Mouse (Mus musculus) liver, embryonic 15.5 days (tissue): ENCODE data around the gene Itga7. TPM values are rescaled to one million over a fixed set of nuclear protein-coding genes. Genes with fewer than 3 reads are reported as not detected.

Experiments
- ATAC-seq: fragments of 200-750 bp; cut with Nextera tagmentation; 2 replicates; pipeline ENCODE4 v1.8.0; 2017; ENCODE audit warnings: moderate number of reproducible peaks, mild to moderate bottlenecking, moderate library complexity; ENCODE audit not compliant: insufficient read depth
- H3K27ac ChIP-seq: fragments of 300-500 bp; sonication (generic); replicated peaks from 2 replicates; pipeline ENCODE4 v1.5.1; 2015; ENCODE audit warnings: mild to moderate bottlenecking, inconsistent platforms
- H3K27me3 ChIP-seq: fragments of 300-500 bp; sonication (generic); 2 replicates; pipeline ENCODE4 v1.6.1; 2015; ENCODE audit warnings: mild to moderate bottlenecking, inconsistent platforms
- H3K36me3 ChIP-seq: fragments of 300-500 bp; sonication (generic); replicated peaks from 2 replicates; pipeline ENCODE4 v1.6.1; 2015; ENCODE audit warnings: moderate library complexity, mild to moderate bottlenecking, inconsistent platforms
- H3K4me1 ChIP-seq: fragments of 300-500 bp; sonication (generic); replicated peaks from 2 replicates; pipeline ENCODE4 v1.6.1; 2015; ENCODE audit warnings: inconsistent platforms
- H3K4me2 ChIP-seq: fragments of 300-500 bp; sonication (generic); 2 replicates; pipeline ENCODE4 v1.6.1; 2015; ENCODE audit warnings: moderate library complexity, mild to moderate bottlenecking, inconsistent platforms
- H3K4me3 ChIP-seq: fragments of 300-500 bp; sonication (generic); replicated peaks from 2 replicates; pipeline ENCODE4 v1.5.1; 2015; ENCODE audit warnings: mild to moderate bottlenecking, inconsistent platforms
- H3K9ac ChIP-seq: fragments of 300-500 bp; sonication (generic); 2 replicates; pipeline ENCODE4 v1.6.1; 2015; ENCODE audit warnings: moderate library complexity, mild to moderate bottlenecking, inconsistent platforms
- H3K9me3 ChIP-seq: fragments of 300-500 bp; sonication (generic); replicated peaks from 2 replicates; pipeline ENCODE4 v1.6.1; 2016; ENCODE audit warnings: inconsistent platforms
- WGBS: fragments of 180-500 bp; shearing (Covaris S2); methylation state at CpG from one replicate; pipeline ENCODE4 v1.1.7; 2015; ENCODE audit warnings: mixed read lengths; ENCODE audit not compliant: insufficient replicate concordance; 5-methylcytosine and 5-hydroxymethylcytosine counted together
- polyA plus RNA-seq: library from polyadenylated mRNA; unstranded; fragments of >200 nt; fragmentation: Nextera tagmentation; extraction: Ambion mirVana; gene quantifications from 2 replicates; pipeline ENCODE4 v1.2.1, GENCODE M21; 2015

Itga7 gene
- polyA plus RNA-seq, 1 experiment from 2014 or later = 1.1 TPM

DNA sequence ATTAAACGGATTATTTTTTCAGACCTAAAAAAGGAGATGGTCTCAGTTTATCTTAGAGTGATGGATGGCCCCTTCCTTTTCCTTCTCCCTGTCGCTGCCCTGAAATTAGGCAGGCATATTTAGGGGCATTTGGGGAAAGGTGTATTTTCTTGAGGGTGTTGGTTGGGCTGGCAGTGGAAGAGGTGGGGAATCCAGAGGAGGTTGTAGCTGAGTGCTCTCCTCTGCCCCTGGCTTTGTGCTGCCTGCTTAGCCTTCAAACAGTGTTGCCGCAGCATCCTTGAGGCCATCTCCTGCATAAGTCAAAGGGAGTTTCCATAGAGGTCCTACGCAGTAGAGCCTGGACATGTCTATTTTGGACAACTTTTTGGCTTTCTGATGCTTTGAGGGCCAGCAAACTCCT lies 20.8 kb upstream of the Itga7 start:
- H3K27ac ChIP-seq = no peak overlapping the region
- H3K4me2 ChIP-seq = no peak overlapping the region
- ATAC-seq = no peak
- H3K4me1 ChIP-seq = peaks cover 12% of the 10 kb centered on the region; the same call in 1 of the 2 replicates
- H3K27me3 ChIP-seq = peaks cover 53% of the 10 kb centered on the region
- H3K4me3 ChIP-seq = no peak overlapping the region
- H3K36me3 ChIP-seq = peaks cover 15% of the 10 kb centered on the region
- no peak overlapping the region for H3K9ac ChIP-seq
- H3K9me3 ChIP-seq = no peaks in the 10 kb centered on the region
- WGBS = 57% methylated on average over 4 of the region's 4 CpGs

DNA sequence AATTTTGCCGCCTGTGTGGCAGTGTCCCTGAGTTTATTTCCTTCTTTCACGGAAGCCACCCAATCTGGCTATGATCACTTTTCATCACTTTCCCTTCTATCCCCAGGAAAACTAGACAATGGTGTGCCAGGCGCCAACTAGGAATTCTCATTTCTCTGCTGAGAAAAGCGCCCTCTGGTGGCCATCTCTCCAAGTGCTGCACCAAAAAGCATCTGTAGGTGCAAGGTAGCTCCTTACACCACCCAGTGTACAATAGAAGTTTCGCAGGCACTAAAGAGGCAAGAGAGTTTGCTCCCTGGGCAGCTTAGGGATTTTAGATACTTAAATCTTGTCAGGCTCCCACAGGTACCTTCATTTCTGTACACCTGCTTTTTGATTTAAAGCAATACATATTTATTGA lies 20.4 kb upstream of the Itga7 start:
- no peak for ATAC-seq
- Histone ChIP-seq H3K27me3 (peaks cover 48% of the 10 kb centered on the region), H3K9ac (no peak overlapping the region), H3K27ac (no peak overlapping the region), H3K4me1 (peaks cover 17% of the 10 kb centered on the region; the same call in 1 of the 2 replicates), H3K9me3 (no peaks in the 10 kb centered on the region), H3K4me2 (no peak overlapping the region), H3K36me3 (peaks cover 15% of the 10 kb centered on the region), H3K4me3 (no peak overlapping the region)
- WGBS = 17% methylated on average over 5 of the region's 5 CpGs

DNA sequence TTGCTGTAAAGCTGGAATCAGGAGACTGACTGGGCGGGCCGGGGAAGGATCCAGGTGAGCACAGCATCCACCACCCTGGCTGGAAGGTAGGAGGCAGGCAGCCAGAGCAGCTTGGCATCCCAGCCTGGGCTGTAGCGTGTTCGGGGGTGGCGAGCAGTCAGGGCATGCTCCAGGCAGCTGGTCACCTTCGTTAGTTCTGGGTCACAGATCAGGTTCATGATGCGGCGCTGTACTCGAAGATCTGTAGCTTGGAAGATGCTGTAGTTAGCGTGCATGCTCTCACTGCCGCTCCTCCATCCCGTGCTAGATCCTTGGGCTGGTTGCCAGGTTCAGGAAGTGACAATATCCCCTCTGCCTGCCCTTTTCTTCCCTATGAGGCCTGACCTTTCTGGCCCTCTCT lies 19.9 kb upstream of the Itga7 start:
- no peak overlapping the region for H3K4me2 ChIP-seq
- WGBS = 78% methylated on average over 12 of the region's 12 CpGs
- no peak overlapping the region for H3K9ac ChIP-seq
- peaks cover 15% of the 10 kb centered on the region for H3K36me3 ChIP-seq
- no peak overlapping the region for H3K4me3 ChIP-seq
- no peak for ATAC-seq
- H3K9me3 ChIP-seq = no peaks in the 10 kb centered on the region
- peaks cover 17% of the 10 kb centered on the region; the same call in 1 of the 2 replicates for H3K4me1 ChIP-seq
- H3K27ac ChIP-seq = no peak overlapping the region
- H3K27me3 ChIP-seq = peaks cover 44% of the 10 kb centered on the region

GRCm38 (mm10) chr10:128915550-128915949 lies 18.1 kb upstream of the Itga7 start:
- Histone ChIP-seq H3K9ac (no peak overlapping the region), H3K9me3 (no peaks in the 10 kb centered on the region), H3K36me3 (peaks cover 15% of the 10 kb centered on the region), H3K4me2 (no peak overlapping the region), H3K4me1 (peaks cover 20% of the 10 kb centered on the region), H3K27ac (no peak overlapping the region), H3K27me3 (peaks cover 25% of the 10 kb centered on the region), H3K4me3 (no peak overlapping the region)
- 64% methylated on average over 2 of the region's 2 CpGs for WGBS
- no peak for ATAC-seq

DNA sequence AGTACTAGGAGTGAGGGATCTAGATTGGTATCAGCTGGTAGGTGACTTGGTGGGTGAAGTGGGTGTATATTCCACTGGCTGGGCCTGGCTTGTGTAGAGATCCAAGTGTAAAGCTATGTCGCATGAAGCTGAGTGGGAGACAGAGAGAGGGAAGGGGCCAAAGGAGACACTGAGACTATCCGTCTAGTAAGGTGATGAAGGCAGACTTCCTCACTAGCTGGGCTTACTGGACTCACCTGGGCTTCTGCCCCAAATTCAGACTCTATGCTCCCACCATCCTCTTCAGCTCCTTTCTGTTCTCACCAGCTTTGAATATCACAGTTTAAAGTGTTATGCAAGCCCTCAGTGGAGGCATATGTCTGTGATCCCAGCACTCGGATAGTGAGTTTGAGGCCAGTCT lies 17.0 kb upstream of the Itga7 start:
- no peak for ATAC-seq
- WGBS = 74% methylated on average over 3 of the region's 3 CpGs
- Histone ChIP-seq H3K27ac (no peak overlapping the region), H3K4me2 (no peak overlapping the region), H3K27me3 (peaks cover 14% of the 10 kb centered on the region; the same call in 1 of the 2 replicates), H3K4me3 (no peak overlapping the region), H3K4me1 (peaks cover 30% of the 10 kb centered on the region), H3K9me3 (no peaks in the 10 kb centered on the region), H3K36me3 (peaks cover 15% of the 10 kb centered on the region), H3K9ac (no peak overlapping the region)

DNA sequence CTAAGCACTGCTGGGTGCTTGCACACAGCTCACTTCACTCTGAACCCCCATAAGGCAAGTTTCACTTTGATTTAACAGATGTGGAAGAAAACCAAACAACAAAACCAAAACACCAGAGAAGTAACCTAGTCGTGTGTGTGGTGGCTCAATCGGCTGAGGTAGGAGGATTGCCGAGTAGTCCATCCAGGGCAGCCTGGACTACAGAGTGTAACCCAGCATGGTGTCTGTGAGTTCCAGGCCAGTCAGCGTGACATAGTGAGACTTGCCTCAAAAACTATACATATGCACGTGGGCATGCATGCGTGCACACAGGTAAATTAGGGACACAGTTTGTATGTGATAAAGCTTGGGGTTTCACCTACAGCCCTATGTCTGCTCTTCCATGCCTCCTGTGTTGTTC lies 16.2 kb upstream of the Itga7 start:
- Histone ChIP-seq H3K4me2 (no peak overlapping the region), H3K9me3 (no peaks in the 10 kb centered on the region), H3K4me1 (peaks cover 37% of the 10 kb centered on the region), H3K36me3 (peaks cover 15% of the 10 kb centered on the region), H3K27me3 (peaks cover 7% of the 10 kb centered on the region; the same call in 1 of the 2 replicates), H3K9ac (no peak overlapping the region), H3K27ac (no peak overlapping the region), H3K4me3 (no peak overlapping the region)
- ATAC-seq = no peak
- whole genome bisulfite sequencing = 72% methylated on average over 6 of the region's 6 CpGs

GRCm38 (mm10) chr10:128918246-128918645 lies 15.4 kb upstream of the Itga7 start:
- Histone ChIP-seq H3K4me1 (peaks cover 46% of the 10 kb centered on the region), H3K27ac (no peak overlapping the region), H3K4me2 (peak overlapping the region; percentile 28), H3K4me3 (no peak overlapping the region), H3K36me3 (peaks cover 15% of the 10 kb centered on the region), H3K9ac (no peak overlapping the region), H3K9me3 (no peaks in the 10 kb centered on the region), H3K27me3 (no peaks in the 10 kb centered on the region)
- WGBS = 62% methylated on average over 7 of the region's 7 CpGs
- no peak for ATAC-seq

GRCm38 (mm10) chr10:128919203-128919631 lies 14.4 kb upstream of the Itga7 start:
- peak; percentile 16 for ATAC-seq
- Histone ChIP-seq H3K36me3 (peaks cover 12% of the 10 kb centered on the region), H3K4me1 (peaks cover 54% of the 10 kb centered on the region), H3K4me2 (no peak overlapping the region), H3K4me3 (no peak overlapping the region), H3K9me3 (no peaks in the 10 kb centered on the region), H3K27ac (peak overlapping the region; percentile 59), H3K9ac (no peak overlapping the region), H3K27me3 (0 out of 2 replicates have a peak, but pooled peaks cover 7% of the 10 kb centered on the region)
- 46% methylated on average over 6 of the region's 6 CpGs for WGBS

- Histone ChIP-seq H3K4me3 (no peak overlapping the region), H3K27ac (no peak overlapping the region), H3K4me2 (no peak overlapping the region), H3K27me3 (peaks cover 8% of the 10 kb centered on the region; the same call in 1 of the 2 replicates), H3K9ac (no peak overlapping the region), H3K9me3 (no peaks in the 10 kb centered on the region), H3K4me1 (peaks cover 54% of the 10 kb centered on the region), H3K36me3 (peaks cover 10% of the 10 kb centered on the region)
- ATAC-seq = no peak
- WGBS = 74% methylated on average over 7 of the region's 7 CpGs
Measured at GRCm38 (mm10) chr10:128919966-128920365, 13.7 kb upstream of the Itga7 start.

DNA sequence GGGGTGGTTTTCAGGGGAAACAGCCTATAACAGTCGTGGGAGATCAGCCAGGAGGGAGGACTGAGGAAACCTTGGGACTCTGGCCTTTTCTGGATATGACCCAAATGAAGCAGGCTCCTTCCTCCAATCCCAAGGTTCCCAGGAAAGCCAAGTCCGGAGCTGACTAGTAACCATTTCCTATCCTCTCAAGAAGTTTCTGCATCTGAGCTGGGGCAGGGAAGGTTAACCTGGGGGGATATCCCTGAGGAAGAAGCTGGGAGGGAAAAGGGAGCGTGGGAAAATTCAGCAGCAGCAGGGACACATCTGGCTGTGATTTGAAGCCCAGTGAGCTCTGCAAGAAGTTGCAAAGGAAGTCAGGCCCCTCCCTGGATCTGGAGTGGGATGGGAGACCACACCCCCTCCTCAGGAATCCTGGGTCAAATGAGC lies 12.9 kb upstream of the Itga7 start:
- Histone ChIP-seq H3K9ac (no peak overlapping the region), H3K9me3 (no peaks in the 10 kb centered on the region), H3K4me2 (no peak overlapping the region), H3K27me3 (peaks cover 8% of the 10 kb centered on the region; the same call in 1 of the 2 replicates), H3K27ac (no peak overlapping the region), H3K4me3 (no peak overlapping the region), H3K36me3 (peaks cover 7% of the 10 kb centered on the region), H3K4me1 (peaks cover 54% of the 10 kb centered on the region)
- ATAC-seq = no peak
- 51% methylated on average over 3 of the region's 3 CpGs for WGBS

DNA sequence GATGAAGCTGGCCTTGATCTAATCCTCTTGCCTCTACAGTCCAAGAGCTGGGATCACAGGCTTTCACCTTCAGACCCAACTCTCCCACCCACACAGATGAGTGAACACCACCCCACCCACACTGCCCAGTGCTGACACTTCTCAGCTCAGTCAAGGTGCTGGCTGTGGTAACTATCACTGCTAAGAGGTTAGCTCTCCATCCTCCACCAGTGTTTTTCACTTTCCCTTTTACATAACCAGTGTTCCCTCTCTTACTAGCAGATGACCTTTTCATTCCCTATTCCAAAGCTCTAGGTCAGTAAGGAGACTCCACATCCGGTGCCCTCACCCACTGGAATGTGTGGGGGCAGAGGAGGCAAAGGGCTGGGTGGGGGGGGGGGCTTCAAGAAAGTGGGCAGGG lies 12.4 kb upstream of the Itga7 start:
- Histone ChIP-seq H3K4me1 (peaks cover 54% of the 10 kb centered on the region), H3K36me3 (peaks cover 6% of the 10 kb centered on the region), H3K4me2 (no peak overlapping the region), H3K9ac (no peak overlapping the region), H3K27ac (no peak overlapping the region), H3K4me3 (no peak overlapping the region), H3K27me3 (peaks cover 8% of the 10 kb centered on the region; the same call in 1 of the 2 replicates), H3K9me3 (no peaks in the 10 kb centered on the region)
- no peak for ATAC-seq
- WGBS = 56% methylated on average over 1 of the region's 1 CpGs
